Mouse (Mus musculus): ENCODE results near the gene Dnase1.
"Not testable (repeated sequence)": the region's sequence is repeated elsewhere in the genome, so short reads cannot be mapped to it uniquely, and the experiment has no call there.

The Dnase1 gene

GRCm38 (mm10) chr16:4045524-4045923 lies 8.8 kb downstream of the Dnase1 start:
- no peak for DNase-seq (ENCODE audit: low read depth, low spot score)

- no peak for DNase-seq (ENCODE audit: low read depth, low spot score)
These were observed 15.9 kb downstream of the Dnase1 start for GRCm38 (mm10) chr16:4052601-4053000.

GRCm38 (mm10) chr16:4053811-4054210 lies 17.1 kb downstream of the Dnase1 start:
- no peak for DNase-seq (ENCODE audit: low read depth, low spot score)

GRCm38 (mm10) chr16:4064945-4065344 lies 28.2 kb downstream of the Dnase1 start:
- DNase-seq (ENCODE audit: low read depth, low spot score), result no peak

GRCm38 (mm10) chr16:4068588-4068987 lies 31.8 kb downstream of the Dnase1 start:
- peak; percentile 28 for DNase-seq (ENCODE audit: low read depth, low spot score)

GRCm38 (mm10) chr16:4074297-4074696 lies 37.6 kb downstream of the Dnase1 start:
- no peak for DNase-seq (ENCODE audit: low read depth, low spot score)

- DNase-seq (ENCODE audit: low read depth, low spot score), result no peak
These were observed 38.1 kb downstream of the Dnase1 start for GRCm38 (mm10) chr16:4074836-4075235.

GRCm38 (mm10) chr16:4077384-4078061 lies 40.8 kb downstream of the Dnase1 start, which contains the start of gene Trap1:
Gene Trap1 (minus strand): TSS chr16:4077827.
- peak; percentile 88 for DNase-seq (ENCODE audit: low read depth, low spot score)

GRCm38 (mm10) chr16:4078302-4078701 lies 41.6 kb downstream of the Dnase1 start:
- not testable (repeated sequence) for DNase-seq (ENCODE audit: low read depth, low spot score)

GRCm38 (mm10) chr16:4079656-4080055 lies 42.9 kb downstream of the Dnase1 start:
- no peak for DNase-seq (ENCODE audit: low read depth, low spot score)

- DNase-seq (ENCODE audit: low read depth, low spot score), result not testable (repeated sequence)
These were observed 43.7 kb downstream of the Dnase1 start for GRCm38 (mm10) chr16:4080419-4080818.

- no peak for DNase-seq (ENCODE audit: low read depth, low spot score)
These were observed 48.3 kb downstream of the Dnase1 start for GRCm38 (mm10) chr16:4085051-4085450.

- DNase-seq (ENCODE audit: low read depth, low spot score), result no peak
These were observed 49.2 kb downstream of the Dnase1 start for GRCm38 (mm10) chr16:4085851-4086387.

- no peak for DNase-seq (ENCODE audit: low read depth, low spot score)
These were observed 50.6 kb downstream of the Dnase1 start for GRCm38 (mm10) chr16:4087214-4087913.

Measured in skeletal muscle tissue, adult 2 months (tissue).